Mouse (Mus musculus) thymus, adult 2 months (tissue): ENCODE data around the gene AB124611.

ENCODE experiments used
- CTCF ChIP-seq: fragments of 200-500 bp; IDR thresholded peaks from 2 replicates; pipeline ENCODE4 v1.5.1; 2012; ENCODE audit warnings: mild to moderate bottlenecking, control low read depth, low read length, moderate library complexity, borderline replicate concordance; ENCODE audit not compliant: control insufficient read depth, poor library complexity, insufficient read depth; ENCODE audit errors: extremely low read depth
- POLR2A ChIP-seq: fragments of 200-500 bp; IDR thresholded peaks from 2 replicates; pipeline ENCODE4 v1.6.1; 2012; ENCODE audit warnings: mild to moderate bottlenecking, low read length, control low read depth, moderate library complexity; ENCODE audit not compliant: control insufficient read depth, poor library complexity, insufficient read depth; ENCODE audit errors: extremely low read depth

GRCm38 (mm10) chr9:21477707-21478106 lies 48.3 kb upstream of the AB124611 start:
- TF ChIP-seq POLR2A (no peak), CTCF (no peak)
